Mouse (Mus musculus): ENCODE measurements around the gene Slc30a2.

DNA sequence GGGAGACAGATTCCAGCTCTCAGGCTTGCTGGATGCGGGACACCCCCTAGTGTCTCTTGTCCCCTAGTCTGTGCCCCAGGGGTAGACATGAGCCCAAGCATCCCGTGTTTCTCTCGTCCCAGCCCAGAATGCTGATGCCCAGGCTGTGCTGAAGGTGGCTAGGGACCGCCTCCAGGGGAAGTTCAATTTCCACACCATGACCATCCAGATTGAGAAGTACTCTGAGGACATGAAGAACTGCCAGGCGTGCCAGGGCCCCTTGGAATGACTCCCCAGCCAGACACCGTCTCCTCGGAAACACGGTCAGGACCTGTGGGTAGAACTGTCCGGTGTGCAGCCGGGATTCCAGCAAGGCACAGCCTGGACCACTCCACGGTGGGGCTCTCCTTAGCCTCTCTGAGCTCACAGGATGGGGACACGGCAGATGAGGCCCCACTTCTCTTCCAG lies 9.3 kb downstream of the Slc30a2 start:
- TF ChIP-seq CTCF (IDR thresholded peaks at IDR 0.05; ENCODE audit: extremely low read depth, insufficient read depth, insufficient read length, insufficient replicate concordance) (no peak), POLR2A (IDR thresholded peaks at IDR 0.05; ENCODE audit: low read depth, low read length) (no peak)
